In the genomic region with DNA sequence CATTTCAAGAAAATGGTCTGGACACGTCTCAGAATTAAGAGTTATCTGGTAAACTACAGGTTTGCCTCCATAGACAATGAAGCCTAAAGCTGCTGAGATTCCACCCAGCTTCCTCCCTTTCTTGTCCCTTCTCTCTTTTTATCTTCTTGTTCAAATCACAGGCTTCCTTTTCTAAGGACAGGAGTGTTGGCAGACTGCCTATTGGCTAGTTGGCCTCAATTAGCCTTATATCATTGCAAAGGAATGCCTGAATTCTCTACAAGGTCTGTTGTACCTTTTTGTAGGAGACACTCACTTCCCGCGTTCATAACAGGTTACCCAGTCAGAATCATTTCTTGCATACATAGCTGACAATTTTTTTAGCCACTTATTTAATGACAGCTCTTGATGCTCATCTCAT, we compare ENCODE assay signal across 10 mouse cellular contexts. TPM values are rescaled to one million over a fixed set of nuclear protein-coding genes. Genes with fewer than 3 reads are reported as not detected.
A peak's percentile ranks its signal among the peaks of the same experiment; 100 is the strongest.
DNase-seq lines count a peak whose midpoint lies in the region; ATAC-seq and TF ChIP-seq lines count a peak whose summit lies in the region.
"Had no signal": no experiment of that assay in that cellular context is flagged by ENCODE, and none has a peak within 500 bp of the region (broad histone marks: within the 10 kb centered on the region; RNA-seq: fewer than 3 reads in every experiment).

No protein-coding gene starts in this region.

- 0 out of 2 replicates have a peak overlapping the region, but pooled peaks have one; percentile 7 for H3K27ac ChIP-seq in forebrain, embryonic 15.5 days (replicated peaks)
- no peak overlapping the region for H3K27ac ChIP-seq in forebrain, embryonic 12.5 days
- no peak overlapping the region for H3K27ac ChIP-seq in lung, embryonic 14.5 days (ENCODE audit: low read depth)

- peak; percentile 75 for DNase-seq in lung, embryonic 14.5 days
- DNase-seq in lung, adult 2 months = no peak
- DNase-seq in brain, adult 2 months (ENCODE audit: low read depth, low spot score) = peak; percentile 28
- peak; percentile 26 for DNase-seq in lung, postnatal 14 days
- DNase-seq in left cerebral cortex, postnatal 25 days (ENCODE audit: low spot score in 2 of 2) = no peak
- DNase-seq: cerebellum, adult 11-12 months; layer of hippocampus, postnatal 36 days had no signal

- TF ChIP-seq POLR2A in lung, adult 2 months (IDR thresholded peaks at IDR 0.05; ENCODE audit: borderline replicate concordance, extremely low read depth, low read depth, low read length) = no peak

- ATAC-seq in forebrain, embryonic 15.5 days (replicated peaks) = no peak
- no peak for ATAC-seq in forebrain, embryonic 12.5 days (ENCODE audit: low FRiP score)
- ATAC-seq in lung, embryonic 14.5 days (ENCODE audit: insufficient read depth) = no peak
- no peak for ATAC-seq in erythroblast, adult 5-6 weeks (replicated peaks; ENCODE audit: low FRiP score, poor library complexity, severe bottlenecking)

- 55% methylated on average over 3 of the region's 3 CpGs for WGBS in forebrain, embryonic 15.5 days
- WGBS in forebrain, embryonic 12.5 days = 74% methylated on average over 3 of the region's 3 CpGs
- WGBS in lung, embryonic 14.5 days = 64% methylated on average over 3 of the region's 3 CpGs
- 39% methylated on average over 3 of the region's 3 CpGs for WGBS in lung, adult 2 months

- no peak overlapping the region for H3K4me2 ChIP-seq in forebrain, embryonic 15.5 days (replicated peaks)
- H3K4me2 ChIP-seq in forebrain, embryonic 12.5 days = no peak overlapping the region
- no peak overlapping the region for H3K4me2 ChIP-seq in lung, embryonic 14.5 days

- H3K9me3 ChIP-seq in forebrain, embryonic 15.5 days = no peaks in the 10 kb centered on the region
- no peaks in the 10 kb centered on the region for H3K9me3 ChIP-seq in forebrain, embryonic 12.5 days
- no peaks in the 10 kb centered on the region for H3K9me3 ChIP-seq in lung, embryonic 14.5 days (ENCODE audit: low read depth, low read length)

- peaks cover 4% of the 10 kb centered on the region; the same call in 1 of the 2 replicates for H3K36me3 ChIP-seq in forebrain, embryonic 15.5 days
- peaks cover 25% of the 10 kb centered on the region for H3K36me3 ChIP-seq in forebrain, embryonic 12.5 days (replicated peaks)
- H3K36me3 ChIP-seq in lung, embryonic 14.5 days (ENCODE audit: insufficient read depth) = no peaks in the 10 kb centered on the region

- H3K27me3 ChIP-seq in forebrain, embryonic 15.5 days = no peaks in the 10 kb centered on the region
- H3K27me3 ChIP-seq in forebrain, embryonic 12.5 days = no peaks in the 10 kb centered on the region
- no peaks in the 10 kb centered on the region for H3K27me3 ChIP-seq in lung, embryonic 14.5 days (ENCODE audit: insufficient read depth, low read length)

- no peak overlapping the region for H3K4me3 ChIP-seq in forebrain, embryonic 15.5 days
- no peak overlapping the region for H3K4me3 ChIP-seq in forebrain, embryonic 12.5 days (replicated peaks)
- no peak overlapping the region for H3K4me3 ChIP-seq in lung, embryonic 14.5 days (ENCODE audit: low read depth, low read length)
- no peak overlapping the region for H3K4me3 ChIP-seq in lung, adult 2 months (replicated peaks; ENCODE audit: extremely low read depth, low read depth, low read length)

- no peak overlapping the region for H3K9ac ChIP-seq in forebrain, embryonic 15.5 days (replicated peaks)
- H3K9ac ChIP-seq in forebrain, embryonic 12.5 days = no peak overlapping the region
- no peak overlapping the region for H3K9ac ChIP-seq in lung, embryonic 14.5 days

- no peak for TF ChIP-seq CTCF in lung, embryonic 14.5 days (IDR thresholded peaks at IDR 0.05; ENCODE audit: low read depth)
- no peak for TF ChIP-seq CTCF in lung, adult 2 months (IDR thresholded peaks at IDR 0.05; ENCODE audit: insufficient read depth, low read length)

- intact Hi-C loops in left cerebral cortex, postnatal 25 days (cut with DNase I) = no loop called here

- H3K4me1 ChIP-seq in forebrain, embryonic 15.5 days = peaks cover 52% of the 10 kb centered on the region
- peaks cover 37% of the 10 kb centered on the region for H3K4me1 ChIP-seq in forebrain, embryonic 12.5 days
- H3K4me1 ChIP-seq in lung, embryonic 14.5 days (ENCODE audit: insufficient read depth) = peaks cover 26% of the 10 kb centered on the region
- peaks cover 21% of the 10 kb centered on the region for H3K4me1 ChIP-seq in lung, adult 2 months (ENCODE audit: control insufficient read depth, insufficient read depth, low read length)

RNA-seq across cellular contexts. Expression of a gene that starts 56.5 kb away (rescaled TPM):
- 21.0 and 21.9 TPM in 2 replicates for polyA plus RNA-seq in forebrain, embryonic 15.5 days (2015; fragmentation: Nextera tagmentation; extraction: Ambion mirVana)
- 21.2 and 21.6 TPM in 2 replicates for polyA plus RNA-seq in forebrain, embryonic 12.5 days (2016; fragmentation: Nextera tagmentation; extraction: Ambion mirVana)
- 3.7 and 3.8 TPM in 2 replicates for polyA plus RNA-seq in lung, embryonic 14.5 days (2014; fragmentation: Nextera tagmentation; extraction: Ambion mirVana)
- polyA plus RNA-seq in lung, adult 2 months (2012; rRNA removed) = 8.4 and 10.2 TPM in 2 replicates
- total RNA-seq in left cerebral cortex, postnatal 25 days (2021) = 10 to 100 TPM; 50.5 to 58.9 TPM
- total RNA-seq in erythroblast, adult 5-6 weeks (2015; ENCODE audit: low replicate concordance) = 0.84 and 0.96 TPM in 2 replicates
- not detected in 2 replicates for total RNA-seq in erythroblast, adult 5-6 weeks (2017; ENCODE audit: low replicate concordance)

Comparison
In these comparisons a context has a peak if more than half of its experiments do, and no peak if none do; other contexts are left out.
1. DNase-seq: peak in lung, embryonic 14.5 days (single experiment), brain, adult 2 months (single experiment) and lung, postnatal 14 days (single experiment); none in lung, adult 2 months (single experiment) and left cerebral cortex, postnatal 25 days (0 of 2).